Mouse (Mus musculus) testis, adult 2 months (tissue): ENCODE data around the gene Pknox1. TPM values are rescaled to one million over a fixed set of nuclear protein-coding genes. Genes with fewer than 3 reads are reported as not detected.

Source experiments
- H3K27ac ChIP-seq: fragments of 200-500 bp; 2 replicates; pipeline ENCODE4 v1.5.1; 2012; ENCODE audit warnings: low read depth, low read length; ENCODE audit not compliant: control insufficient read depth, insufficient read depth
- H3K27me3 ChIP-seq: fragments of 200-500 bp; 2 replicates; pipeline ENCODE4 v1.6.1; 2012; ENCODE audit warnings: mild to moderate bottlenecking, low read length, moderate library complexity; ENCODE audit not compliant: control insufficient read depth, insufficient read depth
- H3K36me3 ChIP-seq: fragments of 200-500 bp; 2 replicates; pipeline ENCODE4 v1.6.1; 2012; ENCODE audit warnings: mild to moderate bottlenecking, low read length; ENCODE audit not compliant: control insufficient read depth, insufficient read depth
- H3K4me1 ChIP-seq: fragments of 200-500 bp; 2 replicates; pipeline ENCODE4 v1.6.1; 2012; ENCODE audit warnings: low read length; ENCODE audit not compliant: control insufficient read depth, insufficient read depth
- H3K4me3 ChIP-seq: fragments of 200-500 bp; 2 replicates; pipeline ENCODE4 v1.5.1; 2012; ENCODE audit warnings: low read depth, mild to moderate bottlenecking, low read length, moderate library complexity, mixed read lengths; ENCODE audit not compliant: control insufficient read depth
- CTCF ChIP-seq: fragments of 200-500 bp; IDR thresholded peaks from 2 replicates; pipeline ENCODE4 v1.5.1; 2012; ENCODE audit warnings: low read depth, mild to moderate bottlenecking, inconsistent platforms, low read length, moderate library complexity; ENCODE audit not compliant: control insufficient read depth, insufficient read depth, insufficient replicate concordance
- POLR2A ChIP-seq: fragments of 200-500 bp; IDR thresholded peaks from 2 replicates; pipeline ENCODE4 v1.6.1; 2012; ENCODE audit warnings: low read depth, mild to moderate bottlenecking, inconsistent platforms, low read length, moderate library complexity; ENCODE audit not compliant: control insufficient read depth
- polyA plus RNA-seq: library from polyadenylated mRNA; depleted of rRNA; stranded (reverse); fragments of >200 nt; gene quantifications from 2 replicates; pipeline ENCODE4 v1.2.3, GENCODE M21; 2012; rRNA removed

Gene Pknox1
- polyA plus RNA-seq, 1 experiment = 53.9 TPM

GRCm38 (mm10) chr17:31639651-31640050 is 75.1 kb downstream of the Pknox1 start:
- peaks cover 3% of the 10 kb centered on the region; the same call in 1 of the 2 replicates for H3K27me3 ChIP-seq
- H3K4me1 ChIP-seq = peaks cover 18% of the 10 kb centered on the region
- no peak overlapping the region for H3K4me3 ChIP-seq
- H3K36me3 ChIP-seq = no peaks in the 10 kb centered on the region
- no peak overlapping the region for H3K27ac ChIP-seq
- TF ChIP-seq POLR2A = no peak
- no peak for TF ChIP-seq CTCF

GRCm38 (mm10) chr17:31642331-31642730 is 77.8 kb downstream of the Pknox1 start:
- TF ChIP-seq POLR2A = no peak
- TF ChIP-seq CTCF = no peak
- no peaks in the 10 kb centered on the region for H3K36me3 ChIP-seq
- H3K4me1 ChIP-seq = peaks cover 5% of the 10 kb centered on the region; the same call in 1 of the 2 replicates
- no peak overlapping the region for H3K4me3 ChIP-seq
- peaks cover 1% of the 10 kb centered on the region; the same call in 1 of the 2 replicates for H3K27me3 ChIP-seq
- H3K27ac ChIP-seq = no peak overlapping the region

- Histone ChIP-seq H3K36me3 (no peaks in the 10 kb centered on the region), H3K27ac (no peak overlapping the region), H3K4me1 (no peaks in the 10 kb centered on the region; the same call in 1 of the 2 replicates), H3K4me3 (no peak overlapping the region), H3K27me3 (no peaks in the 10 kb centered on the region)
- TF ChIP-seq POLR2A (no peak), CTCF (no peak)
These were observed 78.4 kb downstream of the Pknox1 start for GRCm38 (mm10) chr17:31642913-31643312.

GRCm38 (mm10) chr17:31646199-31647002 is 81.9 kb downstream of the Pknox1 start:
- H3K4me3 ChIP-seq = no peak overlapping the region
- H3K27ac ChIP-seq = no peak overlapping the region
- no peaks in the 10 kb centered on the region; the same call in 1 of the 2 replicates for H3K36me3 ChIP-seq
- TF ChIP-seq POLR2A = no peak
- 0 out of 2 replicates have a peak, but pooled peaks have one; percentile 5 for TF ChIP-seq CTCF
- H3K27me3 ChIP-seq = no peaks in the 10 kb centered on the region
- no peaks in the 10 kb centered on the region; the same call in 1 of the 2 replicates for H3K4me1 ChIP-seq

- Histone ChIP-seq H3K27ac (no peak overlapping the region), H3K36me3 (peaks cover 3% of the 10 kb centered on the region; the same call in 1 of the 2 replicates), H3K27me3 (no peaks in the 10 kb centered on the region), H3K4me3 (no peak overlapping the region), H3K4me1 (no peaks in the 10 kb centered on the region; the same call in 1 of the 2 replicates)
- no peak for TF ChIP-seq CTCF
- TF ChIP-seq POLR2A = no peak
These were observed 87.6 kb downstream of the Pknox1 start for GRCm38 (mm10) chr17:31652152-31652551.

- no peak overlapping the region for H3K27ac ChIP-seq
- TF ChIP-seq CTCF (no peak), POLR2A (no peak)
- peaks cover 3% of the 10 kb centered on the region; the same call in 1 of the 2 replicates for H3K36me3 ChIP-seq
- H3K4me1 ChIP-seq = peaks cover 3% of the 10 kb centered on the region; the same call in 1 of the 2 replicates
- H3K4me3 ChIP-seq = no peak overlapping the region
- no peaks in the 10 kb centered on the region for H3K27me3 ChIP-seq
These were observed 88.7 kb downstream of the Pknox1 start for GRCm38 (mm10) chr17:31653277-31653676.

GRCm38 (mm10) chr17:31655366-31655765 is 90.8 kb downstream of the Pknox1 start:
- Histone ChIP-seq H3K27ac (no peak overlapping the region), H3K4me3 (no peak overlapping the region), H3K36me3 (peaks cover 3% of the 10 kb centered on the region; the same call in 1 of the 2 replicates), H3K4me1 (peaks cover 7% of the 10 kb centered on the region), H3K27me3 (no peaks in the 10 kb centered on the region)
- TF ChIP-seq CTCF = no peak
- TF ChIP-seq POLR2A = no peak

GRCm38 (mm10) chr17:31656682-31657081 is 92.1 kb downstream of the Pknox1 start:
- Histone ChIP-seq H3K27ac (no peak overlapping the region), H3K4me3 (no peak overlapping the region), H3K4me1 (peaks cover 7% of the 10 kb centered on the region), H3K27me3 (no peaks in the 10 kb centered on the region), H3K36me3 (peaks cover 3% of the 10 kb centered on the region; the same call in 1 of the 2 replicates)
- TF ChIP-seq POLR2A = no peak
- no peak for TF ChIP-seq CTCF

Other genes starting within 250 kb of the Pknox1 start
- 3.8 and 6.4 TPM in 2 replicates for gene Pde9a, start 178.5 kb upstream of the Pknox1 start, polyA plus RNA-seq
- 14.7 and 15.3 TPM in 2 replicates for gene Wdr4, start 44.8 kb upstream of the Pknox1 start, polyA plus RNA-seq
- gene Ndufv3, start 44.6 kb upstream of the Pknox1 start, polyA plus RNA-seq = 59.9 and 64.9 TPM in 2 replicates
- 0.58 and 8.2 TPM in 2 replicates for gene Cbs, start 72.5 kb downstream of the Pknox1 start, polyA plus RNA-seq
- gene U2af1, start 94.2 kb downstream of the Pknox1 start, polyA plus RNA-seq = 33.2 and 39.6 TPM in 2 replicates
- not detected in 2 replicates for gene Cryaa, start 113.1 kb downstream of the Pknox1 start, polyA plus RNA-seq